Mouse (Mus musculus): ENCODE data around the gene Kng2. TPM values are rescaled to one million over a fixed set of nuclear protein-coding genes. Genes with fewer than 3 reads are reported as not detected.
"Not testable (repeated sequence)": the region's sequence is repeated elsewhere in the genome, so short reads cannot be mapped to it uniquely, and the experiment has no call there.

The Kng2 gene
- polyA plus RNA-seq, 1 experiment from 2014 or later, result not detected

GRCm38 (mm10) chr16:23039281-23039680, 10.0 kb upstream of the Kng2 start:
- no peak overlapping the region for H3K4me3 ChIP-seq (ENCODE audit: low read depth, low read length)
- H3K4me1 ChIP-seq (ENCODE audit: insufficient read depth), result no peaks in the 10 kb centered on the region
- ATAC-seq (ENCODE audit: insufficient read depth), result no peak
- H3K27me3 ChIP-seq (ENCODE audit: insufficient read depth, low read length), result no peaks in the 10 kb centered on the region
- DNase-seq, result no peak
- no peak overlapping the region for H3K9ac ChIP-seq
- 90% methylated on average over 4 of the region's 4 CpGs for WGBS
- no peak overlapping the region for H3K27ac ChIP-seq (ENCODE audit: low read depth)
- TF ChIP-seq CTCF (IDR thresholded peaks at IDR 0.05; ENCODE audit: low read depth), result no peak
- H3K9me3 ChIP-seq (ENCODE audit: low read depth, low read length), result no peaks in the 10 kb centered on the region
- H3K36me3 ChIP-seq (ENCODE audit: insufficient read depth), result no peaks in the 10 kb centered on the region
- no peak overlapping the region for H3K4me2 ChIP-seq

- Histone ChIP-seq H3K27me3 (ENCODE audit: insufficient read depth, low read length) (no peaks in the 10 kb centered on the region), H3K27ac (ENCODE audit: low read depth) (no peak overlapping the region), H3K9ac (no peak overlapping the region), H3K4me2 (no peak overlapping the region), H3K36me3 (ENCODE audit: insufficient read depth) (no peaks in the 10 kb centered on the region), H3K9me3 (ENCODE audit: low read depth, low read length) (no peaks in the 10 kb centered on the region), H3K4me1 (ENCODE audit: insufficient read depth) (no peaks in the 10 kb centered on the region), H3K4me3 (ENCODE audit: low read depth, low read length) (no peak overlapping the region)
- DNase-seq (no peak), ATAC-seq (ENCODE audit: insufficient read depth) (no peak)
- 61% methylated on average over 7 of the region's 7 CpGs for WGBS
- TF ChIP-seq CTCF (IDR thresholded peaks at IDR 0.05; ENCODE audit: low read depth), result no peak
Observed at GRCm38 (mm10) chr16:23037744-23038143, 8.5 kb upstream of the Kng2 start.

- DNase-seq, result no peak
- Histone ChIP-seq H3K4me3 (ENCODE audit: low read depth, low read length) (no peak overlapping the region), H3K9me3 (ENCODE audit: low read depth, low read length) (no peaks in the 10 kb centered on the region), H3K27me3 (ENCODE audit: insufficient read depth, low read length) (no peaks in the 10 kb centered on the region), H3K4me2 (no peak overlapping the region), H3K36me3 (ENCODE audit: insufficient read depth) (no peaks in the 10 kb centered on the region), H3K27ac (ENCODE audit: low read depth) (no peak overlapping the region), H3K4me1 (ENCODE audit: insufficient read depth) (no peaks in the 10 kb centered on the region), H3K9ac (no peak overlapping the region)
- whole genome bisulfite sequencing, result 86% methylated on average over 4 of the region's 4 CpGs
- TF ChIP-seq CTCF (IDR thresholded peaks at IDR 0.05; ENCODE audit: low read depth), result no peak
- ATAC-seq (ENCODE audit: insufficient read depth), result no peak
Observed at GRCm38 (mm10) chr16:23033673-23034072, 4.4 kb upstream of the Kng2 start.

GRCm38 (mm10) chr16:23030673-23031435, 1.6 kb upstream of the Kng2 start:
- Histone ChIP-seq H3K27me3 (ENCODE audit: insufficient read depth, low read length) (no peaks in the 10 kb centered on the region), H3K4me1 (ENCODE audit: insufficient read depth) (no peaks in the 10 kb centered on the region), H3K36me3 (ENCODE audit: insufficient read depth) (no peaks in the 10 kb centered on the region), H3K9ac (no peak overlapping the region), H3K27ac (ENCODE audit: low read depth) (no peak overlapping the region), H3K4me2 (no peak overlapping the region), H3K9me3 (ENCODE audit: low read depth, low read length) (no peaks in the 10 kb centered on the region), H3K4me3 (ENCODE audit: low read depth, low read length) (no peak overlapping the region)
- ATAC-seq (ENCODE audit: insufficient read depth) (no peak), DNase-seq (no peak)
- no peak for TF ChIP-seq CTCF (IDR thresholded peaks at IDR 0.05; ENCODE audit: low read depth)
- 77% methylated on average over 5 of the region's 5 CpGs for WGBS

GRCm38 (mm10) chr16:23027341-23027740, 1.9 kb downstream of the Kng2 start:
- WGBS, result 50% methylated on average over 3 of the region's 3 CpGs
- H3K27me3 ChIP-seq (ENCODE audit: insufficient read depth, low read length); H3K4me3 ChIP-seq (ENCODE audit: low read depth, low read length); H3K9ac ChIP-seq; H3K4me2 ChIP-seq; H3K9me3 ChIP-seq (ENCODE audit: low read depth, low read length); H3K36me3 ChIP-seq (ENCODE audit: insufficient read depth); ATAC-seq (ENCODE audit: insufficient read depth); H3K4me1 ChIP-seq (ENCODE audit: insufficient read depth); H3K27ac ChIP-seq (ENCODE audit: low read depth); DNase-seq: not testable (repeated sequence)

GRCm38 (mm10) chr16:23026582-23026981, 2.7 kb downstream of the Kng2 start:
- DNase-seq, result no peak
- TF ChIP-seq CTCF (IDR thresholded peaks at IDR 0.05; ENCODE audit: low read depth), result no peak
- H3K36me3 ChIP-seq (ENCODE audit: insufficient read depth), result no peaks in the 10 kb centered on the region
- H3K4me3 ChIP-seq (ENCODE audit: low read depth, low read length), result no peak overlapping the region
- no peak for ATAC-seq (ENCODE audit: insufficient read depth)
- no peak overlapping the region for H3K4me2 ChIP-seq
- no peak overlapping the region for H3K9ac ChIP-seq
- no peaks in the 10 kb centered on the region for H3K9me3 ChIP-seq (ENCODE audit: low read depth, low read length)
- no peaks in the 10 kb centered on the region for H3K27me3 ChIP-seq (ENCODE audit: insufficient read depth, low read length)
- no peaks in the 10 kb centered on the region for H3K4me1 ChIP-seq (ENCODE audit: insufficient read depth)
- H3K27ac ChIP-seq (ENCODE audit: low read depth), result no peak overlapping the region

GRCm38 (mm10) chr16:23025111-23025510, 4.2 kb downstream of the Kng2 start:
- Histone ChIP-seq H3K9ac (no peak overlapping the region), H3K4me3 (ENCODE audit: low read depth, low read length) (no peak overlapping the region), H3K27me3 (ENCODE audit: insufficient read depth, low read length) (no peaks in the 10 kb centered on the region), H3K9me3 (ENCODE audit: low read depth, low read length) (no peaks in the 10 kb centered on the region), H3K4me2 (no peak overlapping the region), H3K36me3 (ENCODE audit: insufficient read depth) (no peaks in the 10 kb centered on the region), H3K4me1 (ENCODE audit: insufficient read depth) (no peaks in the 10 kb centered on the region), H3K27ac (ENCODE audit: low read depth) (no peak overlapping the region)
- ATAC-seq (ENCODE audit: insufficient read depth) (no peak), DNase-seq (no peak)
- no peak for TF ChIP-seq CTCF (IDR thresholded peaks at IDR 0.05; ENCODE audit: low read depth)
- WGBS, result 55% methylated on average over 6 of the region's 6 CpGs

GRCm38 (mm10) chr16:23020571-23020970, 8.7 kb downstream of the Kng2 start:
- H3K36me3 ChIP-seq (ENCODE audit: insufficient read depth); ATAC-seq (ENCODE audit: insufficient read depth); H3K4me2 ChIP-seq; H3K4me1 ChIP-seq (ENCODE audit: insufficient read depth); H3K9ac ChIP-seq; H3K27me3 ChIP-seq (ENCODE audit: insufficient read depth, low read length); H3K27ac ChIP-seq (ENCODE audit: low read depth); DNase-seq; H3K4me3 ChIP-seq (ENCODE audit: low read depth, low read length); H3K9me3 ChIP-seq (ENCODE audit: low read depth, low read length): not testable (repeated sequence)
- WGBS, result 40% methylated on average over 1 of the region's 1 CpGs

- H3K4me2 ChIP-seq; ATAC-seq (ENCODE audit: insufficient read depth): not testable (repeated sequence)
- 87% methylated on average over 8 of the region's 8 CpGs for WGBS
Observed at GRCm38 (mm10) chr16:23014645-23015044, 14.6 kb downstream of the Kng2 start.

GRCm38 (mm10) chr16:23013786-23014185, 15.5 kb downstream of the Kng2 start:
- H3K27me3 ChIP-seq (ENCODE audit: insufficient read depth, low read length); H3K9me3 ChIP-seq (ENCODE audit: low read depth, low read length); ATAC-seq (ENCODE audit: insufficient read depth); H3K36me3 ChIP-seq (ENCODE audit: insufficient read depth); H3K9ac ChIP-seq; DNase-seq; H3K4me2 ChIP-seq; H3K4me1 ChIP-seq (ENCODE audit: insufficient read depth); H3K4me3 ChIP-seq (ENCODE audit: low read depth, low read length); H3K27ac ChIP-seq (ENCODE audit: low read depth): not testable (repeated sequence)
- 72% methylated on average over 2 of the region's 2 CpGs for WGBS

More at GRCm38 (mm10) chr16:23014645-23015044, 14.6 kb downstream of the Kng2 start:
- not testable (repeated sequence) for H3K4me3 ChIP-seq (ENCODE audit: low read depth, low read length); H3K4me1 ChIP-seq (ENCODE audit: insufficient read depth); H3K9ac ChIP-seq; DNase-seq; H3K9me3 ChIP-seq (ENCODE audit: low read depth, low read length); H3K27me3 ChIP-seq (ENCODE audit: insufficient read depth, low read length); H3K36me3 ChIP-seq (ENCODE audit: insufficient read depth); H3K27ac ChIP-seq (ENCODE audit: low read depth)
